Comparison of ENCODE assay signal across 1 mouse cellular context in genomic region chr7:101449855-101450254, GRCm38 (mm10).
TF ChIP-seq lines count a peak whose summit lies in the region.

No protein-coding gene starts in this region.

TF ChIP-seq in MEL, 35 proteins besides CTCF, POLR2A, EP300 and RAD21 (continued from another document):
- TF ChIP-seq UBTF (IDR thresholded peaks at IDR 0.05; ENCODE audit: borderline replicate concordance, insufficient read depth, low read depth, low read length), result no peak
